Mouse (Mus musculus): Measurements from ENCODE around the gene Fpr3.
"Not testable (repeated sequence)": the region's sequence is repeated elsewhere in the genome, so short reads cannot be mapped to it uniquely, and the experiment has no call there.

Fpr3 gene

GRCm38 (mm10) chr17:17887774-17888248, at the start of gene Fpr3, which contains the start of gene Fpr2:
TSS of gene Fpr3 (plus strand) at chr17:17887852.
TSS of gene Fpr2 (plus strand) at chr17:17887824.
- DNase-seq (ENCODE audit: extremely low spot score, low spot score), result no peak

GRCm38 (mm10) chr17:17837919-17838701, 49.5 kb upstream of the Fpr3 start:
- peak; percentile 86 for DNase-seq (ENCODE audit: extremely low spot score, low spot score)

GRCm38 (mm10) chr17:17839276-17839675, 48.4 kb upstream of the Fpr3 start:
- DNase-seq (ENCODE audit: extremely low spot score, low spot score), result no peak

GRCm38 (mm10) chr17:17840796-17841195, 46.9 kb upstream of the Fpr3 start:
- no peak for DNase-seq (ENCODE audit: extremely low spot score, low spot score)

GRCm38 (mm10) chr17:17843534-17844261, 44.0 kb upstream of the Fpr3 start:
- DNase-seq (ENCODE audit: extremely low spot score, low spot score), result no peak

GRCm38 (mm10) chr17:17844606-17845005, 43.0 kb upstream of the Fpr3 start:
- not testable (repeated sequence) for DNase-seq (ENCODE audit: extremely low spot score, low spot score)

- DNase-seq (ENCODE audit: extremely low spot score, low spot score), result no peak
Observed at GRCm38 (mm10) chr17:17845187-17846027, 42.2 kb upstream of the Fpr3 start.

GRCm38 (mm10) chr17:17848988-17849387, 38.7 kb upstream of the Fpr3 start:
- no peak for DNase-seq (ENCODE audit: extremely low spot score, low spot score)

GRCm38 (mm10) chr17:17849906-17850712, 37.5 kb upstream of the Fpr3 start:
- DNase-seq (ENCODE audit: extremely low spot score, low spot score), result no peak

GRCm38 (mm10) chr17:17855064-17855838, 32.4 kb upstream of the Fpr3 start, which contains the start of gene Has1:
TSS of gene Has1 (minus strand) at chr17:17855205.
- DNase-seq (ENCODE audit: extremely low spot score, low spot score), result no peak

GRCm38 (mm10) chr17:17856612-17857011, 31.0 kb upstream of the Fpr3 start:
- no peak for DNase-seq (ENCODE audit: extremely low spot score, low spot score)

- no peak for DNase-seq (ENCODE audit: extremely low spot score, low spot score)
Observed at GRCm38 (mm10) chr17:17857446-17857845, 30.2 kb upstream of the Fpr3 start.

GRCm38 (mm10) chr17:17860110-17860509, 27.5 kb upstream of the Fpr3 start:
- DNase-seq (ENCODE audit: extremely low spot score, low spot score), result no peak

- no peak for DNase-seq (ENCODE audit: extremely low spot score, low spot score)
Observed at GRCm38 (mm10) chr17:17862360-17862759, 25.3 kb upstream of the Fpr3 start.

- no peak for DNase-seq (ENCODE audit: extremely low spot score, low spot score)
Observed at GRCm38 (mm10) chr17:17865168-17865567, 22.5 kb upstream of the Fpr3 start.

GRCm38 (mm10) chr17:17866801-17867469, 20.7 kb upstream of the Fpr3 start:
- DNase-seq (ENCODE audit: extremely low spot score, low spot score), result no peak

- DNase-seq (ENCODE audit: extremely low spot score, low spot score), result no peak
Observed at GRCm38 (mm10) chr17:17870892-17871550, 16.6 kb upstream of the Fpr3 start.

- DNase-seq (ENCODE audit: extremely low spot score, low spot score), result no peak
Observed at GRCm38 (mm10) chr17:17871697-17872096, 16.0 kb upstream of the Fpr3 start.

GRCm38 (mm10) chr17:17879347-17879746, 8.3 kb upstream of the Fpr3 start:
- no peak for DNase-seq (ENCODE audit: extremely low spot score, low spot score)
